Mouse (Mus musculus): ENCODE data around the gene Por.

DNA sequence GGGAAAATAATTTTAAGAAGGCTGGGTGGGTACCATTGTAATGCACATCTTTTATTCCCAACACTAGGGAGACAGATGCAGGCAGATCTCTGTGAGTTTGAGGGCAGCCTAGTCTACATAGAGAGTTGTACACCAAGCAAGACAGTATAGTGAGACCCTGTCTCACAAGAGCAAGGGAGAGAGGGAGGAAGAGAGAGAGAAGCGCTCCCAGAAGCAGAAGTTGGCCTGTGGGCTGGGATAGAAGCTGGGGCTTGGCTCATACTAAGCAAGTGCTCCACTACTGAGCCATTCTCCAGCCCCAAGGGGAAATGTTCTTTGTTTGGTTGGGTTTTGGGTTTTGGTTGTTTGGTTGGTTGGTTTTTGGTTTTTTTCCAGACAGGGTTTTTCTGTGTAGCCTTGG lies 28.8 kb upstream of the Por start:
- TF ChIP-seq CTCF (IDR thresholded peaks at IDR 0.05; ENCODE audit: borderline replicate concordance, extremely low read depth, insufficient read depth, insufficient read length) (no peak), POLR2A (IDR thresholded peaks at IDR 0.05; ENCODE audit: borderline replicate concordance, extremely low read depth, insufficient read depth, insufficient read length, poor library complexity, severe bottlenecking) (no peak)
